Mouse (Mus musculus): ENCODE measurements at regions not wholly inside any gene's neighbourhood (a gene's known extent, or its start where the extent isn't known, plus 50 kb on each side); places are given as distances from the start of the nearest gene placed in this dataset.

GRCm38 (mm10) chr5:118316310-118317017 lies 71.4 kb downstream of the 2410131K14Rik start:
- Histone ChIP-seq H3K4me1 (replicated peaks) (peaks cover 1% of the 10 kb centered on the region), H3K27ac (no peak overlapping the region), H3K9ac (no peak overlapping the region), H3K9me3 (no peaks in the 10 kb centered on the region), H3K4me2 (replicated peaks) (no peak overlapping the region), H3K27me3 (replicated peaks) (peaks cover 3% of the 10 kb centered on the region), H3K4me3 (replicated peaks) (no peak overlapping the region), H3K36me3 (no peaks in the 10 kb centered on the region)
- no peak for ATAC-seq
- WGBS = 46% methylated on average over 10 of the region's 10 CpGs

GRCm38 (mm10) chr5:118318073-118318472 lies 73.0 kb downstream of the 2410131K14Rik start:
- no peak for ATAC-seq
- peaks cover 7% of the 10 kb centered on the region for H3K4me1 ChIP-seq (replicated peaks)
- H3K9me3 ChIP-seq = no peaks in the 10 kb centered on the region
- no peak overlapping the region for H3K27ac ChIP-seq
- no peak overlapping the region for H3K4me3 ChIP-seq (replicated peaks)
- no peak overlapping the region for H3K4me2 ChIP-seq (replicated peaks)
- no peak overlapping the region for H3K9ac ChIP-seq
- H3K36me3 ChIP-seq = no peaks in the 10 kb centered on the region
- H3K27me3 ChIP-seq (replicated peaks) = peaks cover 3% of the 10 kb centered on the region
- 55% methylated on average over 5 of the region's 5 CpGs for WGBS

GRCm38 (mm10) chr5:118318883-118319282 lies 73.9 kb downstream of the 2410131K14Rik start:
- Histone ChIP-seq H3K27ac (no peak overlapping the region), H3K4me3 (replicated peaks) (no peak overlapping the region), H3K4me2 (replicated peaks) (peak overlapping the region; percentile 26), H3K4me1 (replicated peaks) (peaks cover 7% of the 10 kb centered on the region), H3K9me3 (no peaks in the 10 kb centered on the region), H3K9ac (no peak overlapping the region), H3K27me3 (replicated peaks) (peaks cover 3% of the 10 kb centered on the region), H3K36me3 (no peaks in the 10 kb centered on the region)
- 12% methylated on average over 15 of the region's 15 CpGs for WGBS
- ATAC-seq = no peak

GRCm38 (mm10) chr5:118321719-118322455 lies 76.9 kb downstream of the 2410131K14Rik start:
- ATAC-seq = peak; percentile 64
- WGBS = 28% methylated on average over 18 of the region's 18 CpGs

GRCm38 (mm10) chr5:118323151-118323550 lies 78.1 kb downstream of the 2410131K14Rik start:
- Histone ChIP-seq H3K36me3 (no peaks in the 10 kb centered on the region), H3K27ac (no peak overlapping the region), H3K4me1 (replicated peaks) (peaks cover 10% of the 10 kb centered on the region), H3K4me2 (replicated peaks) (no peak overlapping the region), H3K4me3 (replicated peaks) (no peak overlapping the region), H3K9me3 (no peaks in the 10 kb centered on the region), H3K27me3 (replicated peaks) (peaks cover 3% of the 10 kb centered on the region), H3K9ac (no peak overlapping the region)
- 65% methylated on average over 2 of the region's 2 CpGs for WGBS
- no peak for ATAC-seq

More at GRCm38 (mm10) chr5:118321719-118322455, 76.9 kb downstream of the 2410131K14Rik start:
- no peak overlapping the region for H3K4me2 ChIP-seq (replicated peaks)
- H3K27ac ChIP-seq = peak overlapping the region; percentile 24; the same call in 1 of the 2 replicates
- H3K4me3 ChIP-seq (replicated peaks) = no peak overlapping the region
- peaks cover 10% of the 10 kb centered on the region for H3K4me1 ChIP-seq (replicated peaks)
- peaks cover 3% of the 10 kb centered on the region for H3K27me3 ChIP-seq (replicated peaks)
- H3K36me3 ChIP-seq = no peaks in the 10 kb centered on the region
- no peaks in the 10 kb centered on the region for H3K9me3 ChIP-seq
- no peak overlapping the region for H3K9ac ChIP-seq

- no peaks in the 10 kb centered on the region for H3K9me3 ChIP-seq
- peak overlapping the region; percentile 23 for H3K4me3 ChIP-seq (replicated peaks)
- H3K27ac ChIP-seq = no peak overlapping the region
- ATAC-seq = peak; percentile 62
- no peak overlapping the region for H3K9ac ChIP-seq
- 2% methylated on average over 18 of the region's 18 CpGs for WGBS
- no peaks in the 10 kb centered on the region for H3K27me3 ChIP-seq (replicated peaks)
- no peaks in the 10 kb centered on the region for H3K36me3 ChIP-seq
- peaks cover 14% of the 10 kb centered on the region for H3K4me1 ChIP-seq (replicated peaks)
- H3K4me2 ChIP-seq (replicated peaks) = peak overlapping the region; percentile 61
Measured at GRCm38 (mm10) chr5:118326837-118327541, 82.0 kb downstream of the 2410131K14Rik start.

GRCm38 (mm10) chr5:118327961-118328712 lies 83.1 kb downstream of the 2410131K14Rik start:
- peak overlapping the region; percentile 61 for H3K4me2 ChIP-seq (replicated peaks)
- 6% methylated on average over 28 of the region's 28 CpGs for WGBS
- no peak overlapping the region for H3K9ac ChIP-seq

GRCm38 (mm10) chr5:118329143-118329542 lies 84.1 kb downstream of the 2410131K14Rik start:
- 41% methylated on average over 5 of the region's 5 CpGs for WGBS
- Histone ChIP-seq H3K27ac (0 out of 2 replicates have a peak overlapping the region, but pooled peaks have one; percentile 9), H3K4me2 (replicated peaks) (no peak overlapping the region), H3K9me3 (no peaks in the 10 kb centered on the region), H3K4me3 (replicated peaks) (no peak overlapping the region), H3K27me3 (replicated peaks) (no peaks in the 10 kb centered on the region), H3K36me3 (no peaks in the 10 kb centered on the region), H3K9ac (no peak overlapping the region), H3K4me1 (replicated peaks) (peaks cover 18% of the 10 kb centered on the region)
- no peak for ATAC-seq

More at GRCm38 (mm10) chr5:118327961-118328712, 83.1 kb downstream of the 2410131K14Rik start:
- H3K27ac ChIP-seq = no peak overlapping the region
- H3K4me1 ChIP-seq (replicated peaks) = peaks cover 18% of the 10 kb centered on the region
- no peaks in the 10 kb centered on the region for H3K36me3 ChIP-seq
- H3K9me3 ChIP-seq = no peaks in the 10 kb centered on the region
- no peak for ATAC-seq
- H3K4me3 ChIP-seq (replicated peaks) = peak overlapping the region; percentile 12; the same call in 1 of the 2 replicates
- no peaks in the 10 kb centered on the region for H3K27me3 ChIP-seq (replicated peaks)

- no peak overlapping the region for H3K27ac ChIP-seq
- no peaks in the 10 kb centered on the region for H3K36me3 ChIP-seq
- WGBS = 22% methylated on average over 14 of the region's 14 CpGs
- peak overlapping the region; percentile 43 for H3K4me3 ChIP-seq (replicated peaks)
- no peak; the same call in none of the 2 replicates for ATAC-seq
- no peak overlapping the region for H3K9ac ChIP-seq
- H3K27me3 ChIP-seq (replicated peaks) = no peaks in the 10 kb centered on the region
- no peaks in the 10 kb centered on the region for H3K9me3 ChIP-seq
- H3K4me1 ChIP-seq (replicated peaks) = peaks cover 18% of the 10 kb centered on the region
- peak overlapping the region; percentile 85 for H3K4me2 ChIP-seq (replicated peaks)
Measured at GRCm38 (mm10) chr5:118331286-118331607, 86.2 kb downstream of the 2410131K14Rik start.

GRCm38 (mm10) chr5:118331608-118332394 lies 86.8 kb downstream of the 2410131K14Rik start:
- H3K9me3 ChIP-seq = no peaks in the 10 kb centered on the region
- H3K27me3 ChIP-seq (replicated peaks) = no peaks in the 10 kb centered on the region
- H3K4me3 ChIP-seq (replicated peaks) = peak overlapping the region; percentile 43
- under 1% methylated on average over 32 of the region's 32 CpGs for WGBS
- peak; percentile 79 for ATAC-seq
- peak overlapping the region; percentile 77; the same call in 1 of the 2 replicates for H3K27ac ChIP-seq
- H3K4me1 ChIP-seq (replicated peaks) = peaks cover 16% of the 10 kb centered on the region
- peak overlapping the region; percentile 40 for H3K9ac ChIP-seq
- no peaks in the 10 kb centered on the region for H3K36me3 ChIP-seq
- H3K4me2 ChIP-seq (replicated peaks) = peak overlapping the region; percentile 85

GRCm38 (mm10) chr5:118334054-118334453 lies 89.0 kb downstream of the 2410131K14Rik start:
- Histone ChIP-seq H3K36me3 (no peaks in the 10 kb centered on the region), H3K27ac (no peak overlapping the region), H3K4me2 (replicated peaks) (no peak overlapping the region), H3K4me1 (replicated peaks) (peaks cover 13% of the 10 kb centered on the region), H3K27me3 (replicated peaks) (no peaks in the 10 kb centered on the region), H3K9me3 (no peaks in the 10 kb centered on the region), H3K9ac (no peak overlapping the region), H3K4me3 (replicated peaks) (no peak overlapping the region)
- WGBS = 93% methylated on average over 2 of the region's 2 CpGs
- no peak for ATAC-seq

Measured in intestine, embryonic 15.5 days (tissue).